Mouse (Mus musculus): ENCODE measurements around the gene Bcr. TPM values are rescaled to one million over a fixed set of nuclear protein-coding genes. Genes with fewer than 3 reads are reported as not detected.

The Bcr gene
- polyA plus RNA-seq, 1 experiment from 2014 or later, result 1.6 TPM

- no peak overlapping the region for H3K4me2 ChIP-seq
- H3K4me1 ChIP-seq (replicated peaks), result no peaks in the 10 kb centered on the region; the same call in 1 of the 2 replicates
- 78% methylated on average over 10 of the region's 10 CpGs for WGBS (ENCODE audit: insufficient replicate concordance)
- H3K9ac ChIP-seq, result no peak overlapping the region
- DNase-seq (no peak), ATAC-seq (ENCODE audit: low read depth) (no peak)
- no peak overlapping the region for H3K27ac ChIP-seq
- no peak overlapping the region for H3K4me3 ChIP-seq (replicated peaks)
- no peaks in the 10 kb centered on the region for H3K9me3 ChIP-seq (replicated peaks)
- H3K36me3 ChIP-seq, result peaks cover 34% of the 10 kb centered on the region
- no peaks in the 10 kb centered on the region for H3K27me3 ChIP-seq
These were observed 99.9 kb downstream of the Bcr start for GRCm38 (mm10) chr10:75160171-75160900.

DNA sequence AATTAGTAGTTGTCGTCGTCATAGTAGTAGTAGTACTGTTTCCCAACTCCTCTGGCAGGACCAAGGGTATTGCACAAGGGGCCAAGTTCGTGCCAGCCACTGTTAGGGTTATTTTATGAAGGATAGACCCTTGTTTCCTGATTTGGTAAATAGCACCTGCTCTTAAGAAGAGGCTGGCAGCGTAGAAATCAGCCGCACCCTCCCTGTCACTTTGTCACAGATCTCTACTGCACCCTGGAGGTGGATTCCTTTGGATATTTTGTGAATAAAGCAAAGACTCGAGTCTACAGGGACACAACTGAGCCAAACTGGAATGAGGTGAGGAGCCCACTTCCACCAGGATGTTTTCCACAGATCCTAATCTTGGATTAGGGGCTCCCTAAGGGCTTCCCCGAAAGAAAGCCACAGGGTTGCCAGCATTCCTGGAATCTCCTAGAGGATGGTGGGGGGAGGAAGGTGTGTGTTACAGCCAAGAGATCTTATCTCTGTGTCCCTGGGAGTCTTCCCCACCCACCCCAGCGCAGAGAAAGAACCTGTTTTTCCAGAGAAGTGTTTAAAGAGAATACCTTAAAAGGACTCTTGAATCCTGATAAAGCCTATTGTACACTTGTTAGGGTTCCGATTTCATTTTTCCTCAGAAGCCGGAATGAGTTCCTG, 105.6 kb downstream of the Bcr start:
- Histone ChIP-seq H3K4me3 (replicated peaks) (no peak overlapping the region), H3K9ac (no peak overlapping the region), H3K36me3 (peaks cover 23% of the 10 kb centered on the region), H3K4me1 (replicated peaks) (no peaks in the 10 kb centered on the region), H3K27me3 (no peaks in the 10 kb centered on the region), H3K27ac (no peak overlapping the region), H3K9me3 (replicated peaks) (no peaks in the 10 kb centered on the region), H3K4me2 (no peak overlapping the region)
- DNase-seq (no peak), ATAC-seq (ENCODE audit: low read depth) (no peak)
- WGBS (ENCODE audit: insufficient replicate concordance), result 66% methylated on average over 10 of the region's 10 CpGs

GRCm38 (mm10) chr10:75166601-75167000, 106.2 kb downstream of the Bcr start:
- H3K36me3 ChIP-seq, result peaks cover 22% of the 10 kb centered on the region
- H3K27me3 ChIP-seq, result no peaks in the 10 kb centered on the region
- no peak overlapping the region for H3K4me2 ChIP-seq
- H3K27ac ChIP-seq, result no peak overlapping the region
- ATAC-seq (ENCODE audit: low read depth) (no peak), DNase-seq (no peak)
- no peaks in the 10 kb centered on the region for H3K9me3 ChIP-seq (replicated peaks)
- H3K4me3 ChIP-seq (replicated peaks), result no peak overlapping the region
- H3K9ac ChIP-seq, result no peak overlapping the region
- WGBS (ENCODE audit: insufficient replicate concordance), result 77% methylated on average over 4 of the region's 4 CpGs
- H3K4me1 ChIP-seq (replicated peaks), result no peaks in the 10 kb centered on the region

DNA sequence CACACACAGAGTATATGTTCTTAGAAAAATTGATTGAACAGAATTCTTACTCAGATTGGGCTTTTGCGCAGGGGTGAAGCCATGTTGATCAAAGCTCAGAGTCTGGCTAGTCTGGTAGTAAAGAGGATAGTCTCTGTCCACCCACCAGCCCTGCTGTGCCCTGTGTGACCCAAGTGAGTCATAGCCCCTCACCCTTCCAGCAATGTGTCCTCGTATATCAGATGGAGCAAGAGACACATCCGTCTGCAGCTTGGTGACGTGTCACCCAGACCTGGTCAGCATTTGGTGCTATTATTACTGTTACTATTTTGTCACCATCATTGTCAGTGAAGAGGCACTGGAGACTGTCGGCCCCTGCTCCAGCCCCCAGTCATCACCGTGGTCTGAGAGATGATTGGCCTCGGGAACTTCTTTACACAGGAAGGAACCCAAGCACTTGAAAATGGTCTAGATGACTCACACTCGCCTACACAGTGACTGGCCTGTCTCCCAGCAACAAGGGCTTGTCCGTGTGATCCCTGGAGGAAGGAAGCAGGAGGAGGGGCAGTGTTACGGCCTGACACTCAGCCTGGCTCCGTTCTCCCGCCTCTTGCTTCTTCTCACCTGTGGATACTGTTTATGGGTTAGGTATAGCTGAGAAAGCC, 109.9 kb downstream of the Bcr start:
- no peak overlapping the region for H3K4me3 ChIP-seq (replicated peaks)
- WGBS (ENCODE audit: insufficient replicate concordance), result 47% methylated on average over 12 of the region's 12 CpGs
- ATAC-seq (ENCODE audit: low read depth), result peak; percentile 48

GRCm38 (mm10) chr10:75173056-75173455, 112.7 kb downstream of the Bcr start:
- no peak overlapping the region for H3K4me2 ChIP-seq
- H3K4me3 ChIP-seq (replicated peaks), result no peak overlapping the region
- DNase-seq (no peak), ATAC-seq (ENCODE audit: low read depth) (no peak)
- peaks cover 14% of the 10 kb centered on the region for H3K4me1 ChIP-seq (replicated peaks)
- H3K9ac ChIP-seq, result no peak overlapping the region
- H3K36me3 ChIP-seq, result peaks cover 17% of the 10 kb centered on the region
- WGBS (ENCODE audit: insufficient replicate concordance), result 66% methylated on average over 8 of the region's 8 CpGs
- H3K9me3 ChIP-seq (replicated peaks), result no peaks in the 10 kb centered on the region
- no peaks in the 10 kb centered on the region for H3K27me3 ChIP-seq
- no peak overlapping the region for H3K27ac ChIP-seq

More for the DNA sequence above, 109.9 kb downstream of the Bcr start:
- H3K4me1 ChIP-seq (replicated peaks), result peaks cover 8% of the 10 kb centered on the region
- no peaks in the 10 kb centered on the region for H3K27me3 ChIP-seq
- H3K4me2 ChIP-seq, result no peak overlapping the region
- H3K9ac ChIP-seq, result no peak overlapping the region
- no peak for DNase-seq
- H3K9me3 ChIP-seq (replicated peaks), result no peaks in the 10 kb centered on the region
- no peak overlapping the region for H3K27ac ChIP-seq
- no peaks in the 10 kb centered on the region for H3K36me3 ChIP-seq

GRCm38 (mm10) chr10:75173712-75174111, 113.3 kb downstream of the Bcr start:
- Histone ChIP-seq H3K9ac (no peak overlapping the region), H3K27ac (no peak overlapping the region), H3K27me3 (no peaks in the 10 kb centered on the region), H3K9me3 (replicated peaks) (no peaks in the 10 kb centered on the region), H3K4me3 (replicated peaks) (no peak overlapping the region), H3K36me3 (peaks cover 24% of the 10 kb centered on the region), H3K4me2 (no peak overlapping the region), H3K4me1 (replicated peaks) (peaks cover 14% of the 10 kb centered on the region)
- ATAC-seq (ENCODE audit: low read depth) (0 out of 2 replicates have a peak, but pooled peaks have one; percentile 22), DNase-seq (no peak)
- WGBS (ENCODE audit: insufficient replicate concordance), result 75% methylated on average over 12 of the region's 12 CpGs

DNA sequence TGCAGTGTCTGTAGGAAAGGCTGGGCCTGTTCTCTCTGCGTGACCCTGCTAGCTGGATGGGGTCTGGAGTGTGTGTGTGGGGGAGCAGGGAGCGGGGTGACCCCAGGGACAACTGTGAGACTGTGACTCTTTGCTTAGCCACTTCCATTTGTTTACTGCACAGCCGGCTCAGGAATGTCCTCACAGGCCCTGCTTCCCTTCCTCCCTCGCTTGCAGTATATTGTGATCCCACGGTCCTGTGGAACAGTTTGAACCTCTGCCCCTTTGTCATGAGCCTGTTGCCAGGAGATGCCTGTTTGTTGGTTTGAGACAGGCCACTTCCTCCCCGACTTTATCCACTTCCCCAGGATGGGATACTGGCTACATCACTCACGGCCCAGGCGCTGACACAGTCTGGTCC, 116.1 kb downstream of the Bcr start:
- H3K4me3 ChIP-seq (replicated peaks), result no peak overlapping the region
- H3K27ac ChIP-seq, result no peak overlapping the region
- no peaks in the 10 kb centered on the region for H3K9me3 ChIP-seq (replicated peaks)
- ATAC-seq (ENCODE audit: low read depth) (peak; percentile 36; the same call in 1 of the 2 replicates), DNase-seq (no peak)
- H3K9ac ChIP-seq, result no peak overlapping the region
- no peak overlapping the region for H3K4me2 ChIP-seq
- 58% methylated on average over 8 of the region's 8 CpGs for WGBS (ENCODE audit: insufficient replicate concordance)
- no peaks in the 10 kb centered on the region for H3K27me3 ChIP-seq
- H3K36me3 ChIP-seq, result peaks cover 44% of the 10 kb centered on the region
- peaks cover 14% of the 10 kb centered on the region for H3K4me1 ChIP-seq (replicated peaks)

DNA sequence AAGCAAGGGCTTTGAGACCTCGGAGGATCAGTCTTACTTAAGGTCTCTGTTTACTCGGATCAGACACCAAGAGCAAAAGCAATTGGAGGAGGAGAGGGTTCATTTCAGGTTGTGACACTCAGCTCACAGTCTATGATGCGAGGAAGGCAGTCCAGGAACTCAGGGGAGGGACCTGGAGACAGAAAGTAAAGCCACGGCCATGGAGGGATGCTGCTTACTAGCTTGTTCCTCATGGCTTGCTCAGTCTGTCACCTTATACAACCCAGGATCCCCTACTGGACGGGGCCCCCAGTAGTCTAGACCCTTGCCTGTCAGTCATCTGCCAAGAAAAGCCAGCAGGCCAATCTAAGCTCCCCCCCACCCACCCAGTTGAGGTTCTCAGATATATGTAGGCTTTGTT, 118.5 kb downstream of the Bcr start:
- WGBS (ENCODE audit: insufficient replicate concordance), result 62% methylated on average over 5 of the region's 5 CpGs
- H3K27me3 ChIP-seq, result no peaks in the 10 kb centered on the region
- no peaks in the 10 kb centered on the region for H3K9me3 ChIP-seq (replicated peaks)
- ATAC-seq (ENCODE audit: low read depth), result no peak
- no peak for DNase-seq
- no peak overlapping the region for H3K27ac ChIP-seq
- H3K36me3 ChIP-seq, result peaks cover 50% of the 10 kb centered on the region
- H3K4me3 ChIP-seq (replicated peaks), result no peak overlapping the region
- no peak overlapping the region for H3K4me2 ChIP-seq
- no peak overlapping the region for H3K9ac ChIP-seq
- H3K4me1 ChIP-seq (replicated peaks), result peaks cover 7% of the 10 kb centered on the region; the same call in 1 of the 2 replicates

GRCm38 (mm10) chr10:75182151-75182774, 121.9 kb downstream of the Bcr start:
- no peak overlapping the region for H3K27ac ChIP-seq
- H3K36me3 ChIP-seq, result peaks cover 41% of the 10 kb centered on the region
- DNase-seq, result peak; percentile 31
- no peak overlapping the region for H3K9ac ChIP-seq
- no peak for ATAC-seq (ENCODE audit: low read depth)
- H3K9me3 ChIP-seq (replicated peaks), result no peaks in the 10 kb centered on the region
- H3K4me2 ChIP-seq, result no peak overlapping the region
- no peaks in the 10 kb centered on the region for H3K27me3 ChIP-seq
- no peak overlapping the region for H3K4me3 ChIP-seq (replicated peaks)
- H3K4me1 ChIP-seq (replicated peaks), result peaks cover 5% of the 10 kb centered on the region
- 52% methylated on average over 14 of the region's 14 CpGs for WGBS (ENCODE audit: insufficient replicate concordance)

DNA sequence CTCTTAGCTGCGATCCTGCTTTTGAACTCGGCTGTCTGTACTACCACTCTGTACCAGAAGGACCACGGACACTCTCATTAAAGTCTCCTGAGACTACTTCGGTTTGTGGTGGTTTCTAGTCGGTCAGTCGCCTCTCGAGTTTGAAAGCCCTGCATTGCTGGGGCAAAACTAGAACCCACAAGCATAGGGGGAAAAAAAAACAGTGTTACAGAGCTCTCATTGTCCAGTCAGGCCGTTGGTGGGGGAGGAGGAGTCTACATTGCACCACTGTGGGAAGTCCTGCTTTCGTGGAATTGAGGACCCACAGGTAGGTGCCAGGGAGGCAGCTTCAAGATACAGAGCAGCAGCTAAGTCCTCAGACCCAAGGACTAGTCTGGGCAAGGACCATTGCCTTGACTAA, 124.4 kb downstream of the Bcr start:
- ATAC-seq (ENCODE audit: low read depth), result no peak
- H3K4me2 ChIP-seq, result no peak overlapping the region
- no peaks in the 10 kb centered on the region for H3K9me3 ChIP-seq (replicated peaks)
- H3K36me3 ChIP-seq, result peaks cover 15% of the 10 kb centered on the region
- WGBS (ENCODE audit: insufficient replicate concordance), result 74% methylated on average over 9 of the region's 9 CpGs
- DNase-seq, result no peak
- peaks cover 11% of the 10 kb centered on the region for H3K4me1 ChIP-seq (replicated peaks)
- no peak overlapping the region for H3K9ac ChIP-seq
- no peak overlapping the region for H3K4me3 ChIP-seq (replicated peaks)
- no peak overlapping the region for H3K27ac ChIP-seq
- H3K27me3 ChIP-seq, result no peaks in the 10 kb centered on the region

DNA sequence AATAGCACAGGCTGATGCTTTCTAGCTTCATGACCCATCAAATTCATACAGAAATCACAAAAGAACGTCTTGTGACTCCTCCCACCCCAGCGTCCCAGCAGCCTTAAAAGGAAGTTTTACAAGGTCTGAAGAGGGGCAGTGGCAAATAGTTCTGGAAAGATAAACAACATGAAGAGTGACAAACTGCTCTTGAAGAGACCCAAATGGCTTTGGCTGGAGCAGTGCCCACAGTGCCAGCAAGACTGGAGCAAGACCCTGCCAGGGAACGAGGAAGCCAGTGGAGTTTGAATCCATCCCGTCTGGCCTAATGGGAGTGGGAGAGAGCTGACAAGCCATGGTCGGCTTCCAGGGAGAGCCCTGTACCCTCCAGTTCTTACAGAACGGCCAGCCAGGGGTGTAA, 126.2 kb downstream of the Bcr start:
- no peak overlapping the region for H3K9ac ChIP-seq
- H3K27me3 ChIP-seq, result no peaks in the 10 kb centered on the region
- H3K4me1 ChIP-seq (replicated peaks), result peaks cover 11% of the 10 kb centered on the region
- H3K9me3 ChIP-seq (replicated peaks), result no peaks in the 10 kb centered on the region
- WGBS (ENCODE audit: insufficient replicate concordance), result 40% methylated on average over 6 of the region's 6 CpGs
- H3K36me3 ChIP-seq, result 0 out of 2 replicates have a peak, but pooled peaks cover 6% of the 10 kb centered on the region
- no peak for ATAC-seq (ENCODE audit: low read depth)
- no peak overlapping the region for H3K27ac ChIP-seq
- H3K4me3 ChIP-seq (replicated peaks), result no peak overlapping the region
- no peak overlapping the region for H3K4me2 ChIP-seq
- no peak for DNase-seq
